Mouse (Mus musculus): ENCODE measurements at regions not wholly inside any gene's neighbourhood (a gene's known extent, or its start where the extent isn't known, plus 50 kb on each side); places are given as distances from the start of the nearest gene placed in this dataset.
A peak's percentile ranks its signal among the peaks of the same experiment; 100 is the strongest.

DNA sequence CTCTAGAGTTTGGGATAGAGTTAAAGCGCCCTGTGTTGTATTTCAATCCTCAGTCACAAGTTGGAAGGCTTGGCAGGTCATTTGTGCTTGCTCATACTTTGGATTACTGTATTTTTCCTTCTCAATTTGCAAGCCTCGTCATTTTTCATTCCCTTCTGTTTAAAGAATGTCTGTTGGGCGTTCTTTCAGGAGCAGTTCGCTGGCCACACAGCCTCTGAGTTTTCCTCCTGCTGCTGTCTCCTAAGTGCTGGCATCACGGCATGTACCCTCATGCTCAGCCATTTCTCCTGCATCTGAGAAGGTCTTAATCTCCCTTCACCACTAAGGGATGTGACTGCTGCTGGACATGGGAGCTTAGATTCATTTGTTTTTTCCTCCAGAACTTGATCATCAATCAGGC lies 146.0 kb upstream of the Lpp start:
- Histone ChIP-seq H3K4me1 (replicated peaks) (no peaks in the 10 kb centered on the region), H3K4me2 (replicated peaks) (no peak overlapping the region), H3K9ac (no peak overlapping the region), H3K27ac (no peak overlapping the region), H3K27me3 (replicated peaks) (no peaks in the 10 kb centered on the region), H3K36me3 (no peaks in the 10 kb centered on the region), H3K4me3 (replicated peaks) (no peak overlapping the region), H3K9me3 (no peaks in the 10 kb centered on the region)
- no peak for ATAC-seq
- WGBS, result 51% methylated on average over 5 of the region's 5 CpGs

GRCm38 (mm10) chr16:24238075-24238555 lies 155.2 kb upstream of the Lpp start:
- no peak overlapping the region for H3K9ac ChIP-seq
- no peak overlapping the region for H3K4me3 ChIP-seq (replicated peaks)
- peak; percentile 28 for ATAC-seq
- no peaks in the 10 kb centered on the region for H3K27me3 ChIP-seq (replicated peaks)
- H3K36me3 ChIP-seq, result no peaks in the 10 kb centered on the region
- H3K4me2 ChIP-seq (replicated peaks), result no peak overlapping the region
- no peaks in the 10 kb centered on the region for H3K9me3 ChIP-seq
- H3K27ac ChIP-seq, result no peak overlapping the region
- no peaks in the 10 kb centered on the region for H3K4me1 ChIP-seq (replicated peaks)
- WGBS, result 64% methylated on average over 3 of the region's 3 CpGs

DNA sequence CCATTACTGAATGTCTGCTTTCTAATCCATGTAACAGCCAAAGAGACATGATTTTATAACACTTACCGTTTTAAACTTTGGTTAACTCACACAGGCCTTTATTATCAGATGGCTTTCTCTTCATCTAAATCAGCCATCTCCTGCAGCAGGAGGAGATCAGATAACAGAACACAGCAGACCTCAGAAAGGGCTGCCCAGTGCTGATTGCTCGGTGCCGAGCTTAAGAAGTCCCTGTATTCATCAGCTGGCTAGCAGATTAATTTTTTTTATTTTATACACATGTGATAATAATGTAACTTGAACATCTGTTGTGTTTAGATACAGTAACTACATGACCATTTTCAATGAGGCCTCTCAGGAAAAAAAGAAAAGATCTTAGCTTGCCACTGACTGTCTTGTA lies 155.9 kb upstream of the Lpp start:
- Histone ChIP-seq H3K4me1 (replicated peaks) (no peaks in the 10 kb centered on the region), H3K4me3 (replicated peaks) (no peak overlapping the region), H3K9me3 (no peaks in the 10 kb centered on the region), H3K27me3 (replicated peaks) (no peaks in the 10 kb centered on the region), H3K9ac (no peak overlapping the region), H3K36me3 (no peaks in the 10 kb centered on the region), H3K4me2 (replicated peaks) (no peak overlapping the region), H3K27ac (no peak overlapping the region)
- no peak for ATAC-seq
- 75% methylated on average over 3 of the region's 3 CpGs for WGBS

DNA sequence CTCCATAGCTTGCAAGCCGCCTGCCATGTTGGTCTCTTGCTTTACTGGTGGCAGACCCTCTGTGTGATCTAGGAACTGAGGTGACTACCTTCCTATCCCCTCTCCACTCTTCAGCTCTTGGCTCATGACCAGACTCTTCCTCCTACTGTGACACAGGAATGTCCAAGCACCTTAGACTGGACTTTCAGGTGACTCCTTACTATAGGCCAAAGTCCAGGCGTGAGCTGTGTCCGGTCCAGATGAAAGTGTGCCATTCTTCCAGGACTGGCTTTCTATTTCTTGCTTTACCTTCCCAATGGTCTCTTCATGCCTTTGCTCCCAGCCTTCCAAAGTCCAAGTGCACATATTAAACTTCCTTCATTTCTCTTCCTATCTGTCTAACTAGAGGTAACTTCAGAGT lies 156.3 kb upstream of the Lpp start:
- no peaks in the 10 kb centered on the region for H3K4me1 ChIP-seq (replicated peaks)
- H3K36me3 ChIP-seq, result no peaks in the 10 kb centered on the region
- no peak overlapping the region for H3K27ac ChIP-seq
- H3K27me3 ChIP-seq (replicated peaks), result no peaks in the 10 kb centered on the region
- H3K4me2 ChIP-seq (replicated peaks), result no peak overlapping the region
- no peaks in the 10 kb centered on the region for H3K9me3 ChIP-seq
- WGBS, result 84% methylated on average over 3 of the region's 3 CpGs
- ATAC-seq, result peak; percentile 25; the same call in 1 of the 2 replicates
- H3K9ac ChIP-seq, result no peak overlapping the region
- no peak overlapping the region for H3K4me3 ChIP-seq (replicated peaks)

DNA sequence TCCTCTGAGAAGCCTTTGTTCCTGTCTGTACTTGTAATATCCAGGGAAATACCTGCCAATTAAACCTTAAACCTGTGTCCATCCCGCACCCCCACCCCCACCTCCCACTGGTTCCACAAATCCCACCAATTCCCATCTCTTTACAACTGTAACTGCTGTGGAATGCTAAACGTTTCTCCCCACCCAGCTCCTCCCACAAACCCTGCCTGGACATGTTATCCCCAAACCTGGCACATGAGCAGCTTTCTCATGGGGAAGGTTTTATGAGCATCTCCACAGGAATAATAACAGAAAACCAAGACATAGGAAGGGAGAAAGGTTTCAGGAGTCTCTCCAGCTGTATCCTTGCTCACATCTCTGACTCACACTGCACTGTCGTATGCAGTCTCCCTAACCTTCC lies 156.8 kb upstream of the Lpp start:
- 63% methylated on average over 3 of the region's 3 CpGs for WGBS
- 0 out of 2 replicates have a peak, but pooled peaks have one; percentile 6 for ATAC-seq

DNA sequence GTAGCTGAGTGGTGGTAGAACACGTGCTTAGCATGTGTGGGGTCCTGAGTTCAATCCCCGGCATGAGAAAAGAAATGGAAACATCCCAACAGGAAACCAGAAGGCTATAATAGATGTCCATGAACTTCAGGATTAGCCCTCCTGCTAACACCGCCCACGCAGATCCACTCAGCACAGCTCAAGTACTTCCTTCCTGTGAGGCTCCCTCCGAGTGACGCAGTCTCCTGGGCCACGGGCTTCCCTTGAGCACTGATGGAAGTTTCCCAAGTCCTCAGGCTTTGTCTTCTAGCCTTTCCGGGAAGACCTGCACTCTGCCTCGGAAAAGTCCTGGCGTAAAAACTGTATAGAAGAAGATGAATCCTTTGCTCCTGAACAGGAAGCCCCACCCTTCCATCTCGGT lies 158.5 kb upstream of the Lpp start:
- Histone ChIP-seq H3K27me3 (replicated peaks) (no peaks in the 10 kb centered on the region), H3K27ac (no peak overlapping the region), H3K9ac (no peak overlapping the region), H3K4me3 (replicated peaks) (no peak overlapping the region), H3K9me3 (no peaks in the 10 kb centered on the region), H3K4me2 (replicated peaks) (no peak overlapping the region), H3K36me3 (no peaks in the 10 kb centered on the region), H3K4me1 (replicated peaks) (no peaks in the 10 kb centered on the region)
- ATAC-seq, result no peak
- 64% methylated on average over 11 of the region's 11 CpGs for WGBS

More for the DNA sequence above, 156.8 kb upstream of the Lpp start:
- Histone ChIP-seq H3K27ac (no peak overlapping the region), H3K9me3 (no peaks in the 10 kb centered on the region), H3K4me2 (replicated peaks) (no peak overlapping the region), H3K4me3 (replicated peaks) (no peak overlapping the region), H3K4me1 (replicated peaks) (no peaks in the 10 kb centered on the region), H3K27me3 (replicated peaks) (no peaks in the 10 kb centered on the region), H3K36me3 (no peaks in the 10 kb centered on the region), H3K9ac (no peak overlapping the region)

GRCm38 (mm10) chr16:24232001-24232530 lies 161.2 kb upstream of the Lpp start:
- WGBS, result 84% methylated on average over 6 of the region's 6 CpGs
- no peak overlapping the region for H3K9ac ChIP-seq
- no peaks in the 10 kb centered on the region for H3K36me3 ChIP-seq
- ATAC-seq, result no peak
- H3K27ac ChIP-seq, result no peak overlapping the region
- H3K4me3 ChIP-seq (replicated peaks), result no peak overlapping the region
- no peaks in the 10 kb centered on the region for H3K4me1 ChIP-seq (replicated peaks)
- no peak overlapping the region for H3K4me2 ChIP-seq (replicated peaks)
- no peaks in the 10 kb centered on the region for H3K9me3 ChIP-seq
- no peaks in the 10 kb centered on the region for H3K27me3 ChIP-seq (replicated peaks)

DNA sequence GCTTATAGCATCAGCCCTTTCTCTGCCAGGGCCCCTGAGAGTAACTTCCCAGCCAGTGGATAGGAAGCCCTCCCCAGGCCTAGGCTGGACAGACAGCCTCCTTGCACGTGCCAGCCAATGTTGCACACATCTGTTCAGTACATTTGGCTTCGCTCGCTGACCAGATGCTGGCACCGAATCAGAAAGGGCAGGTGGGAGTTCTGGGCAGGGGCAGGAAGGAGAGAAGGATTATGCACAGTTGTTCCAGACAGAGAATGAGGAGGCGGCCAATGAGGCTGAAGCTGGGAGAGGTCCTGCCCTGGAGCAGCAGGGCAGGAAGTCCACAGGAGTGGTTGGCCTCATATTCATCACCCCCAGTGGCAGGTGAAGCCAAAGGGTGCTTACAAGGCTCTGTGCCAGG lies 161.8 kb upstream of the Lpp start:
- Histone ChIP-seq H3K36me3 (no peaks in the 10 kb centered on the region), H3K4me3 (replicated peaks) (no peak overlapping the region), H3K27me3 (replicated peaks) (no peaks in the 10 kb centered on the region), H3K4me1 (replicated peaks) (no peaks in the 10 kb centered on the region), H3K9ac (no peak overlapping the region), H3K9me3 (no peaks in the 10 kb centered on the region), H3K4me2 (replicated peaks) (no peak overlapping the region), H3K27ac (no peak overlapping the region)
- 75% methylated on average over 5 of the region's 5 CpGs for WGBS
- no peak for ATAC-seq

GRCm38 (mm10) chr16:24229002-24229607 lies 164.2 kb upstream of the Lpp start:
- Histone ChIP-seq H3K9ac (no peak overlapping the region), H3K36me3 (no peaks in the 10 kb centered on the region), H3K27me3 (replicated peaks) (no peaks in the 10 kb centered on the region), H3K4me3 (replicated peaks) (no peak overlapping the region), H3K27ac (no peak overlapping the region), H3K4me1 (replicated peaks) (no peaks in the 10 kb centered on the region), H3K4me2 (replicated peaks) (no peak overlapping the region), H3K9me3 (no peaks in the 10 kb centered on the region)
- ATAC-seq, result peak; percentile 75
- 58% methylated on average over 7 of the region's 7 CpGs for WGBS

DNA sequence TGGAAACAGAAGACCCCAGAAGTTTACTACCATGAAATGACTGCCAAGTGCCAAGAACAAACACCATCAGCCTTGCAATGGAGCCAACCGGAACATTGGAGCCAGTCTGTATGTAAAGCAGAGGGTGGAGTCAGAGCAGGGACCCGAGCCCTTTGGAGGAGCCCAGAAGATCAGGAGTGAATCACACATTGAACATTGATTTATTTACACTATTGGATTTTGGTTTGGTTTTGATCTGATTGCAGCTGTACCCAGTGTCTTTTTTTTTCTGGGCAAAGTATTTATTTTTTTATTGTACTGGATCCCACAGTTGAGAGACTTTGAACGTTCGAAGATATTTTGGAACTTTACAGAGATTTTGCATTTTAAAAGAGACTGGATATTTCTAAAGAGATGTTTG lies 167.4 kb upstream of the Lpp start:
- Histone ChIP-seq H3K4me1 (replicated peaks) (no peaks in the 10 kb centered on the region), H3K36me3 (no peaks in the 10 kb centered on the region), H3K9ac (no peak overlapping the region), H3K27me3 (replicated peaks) (no peaks in the 10 kb centered on the region), H3K27ac (no peak overlapping the region), H3K4me3 (replicated peaks) (no peak overlapping the region), H3K9me3 (no peaks in the 10 kb centered on the region), H3K4me2 (replicated peaks) (no peak overlapping the region)
- ATAC-seq, result no peak
- WGBS, result 77% methylated on average over 4 of the region's 4 CpGs

DNA sequence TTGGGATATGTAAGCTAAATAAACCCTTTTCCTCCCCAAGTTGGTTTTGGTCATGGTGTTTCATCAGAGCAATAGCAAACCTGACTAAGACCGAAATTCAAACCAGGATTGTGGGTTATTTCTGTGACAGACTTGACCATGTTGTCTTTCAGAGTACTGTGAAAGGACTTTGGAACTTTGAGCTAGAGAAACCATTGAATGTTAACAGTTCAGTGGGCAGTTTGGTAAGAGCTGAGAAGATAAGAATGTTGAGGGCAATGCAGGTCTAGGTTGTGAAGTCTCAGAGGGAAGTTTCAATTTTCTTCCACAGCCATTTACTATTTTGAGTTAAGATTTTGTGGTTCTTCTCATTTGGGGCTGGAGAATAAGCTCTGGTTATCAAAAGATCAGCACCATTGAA lies 168.2 kb upstream of the Lpp start:
- no peaks in the 10 kb centered on the region for H3K36me3 ChIP-seq
- H3K27ac ChIP-seq, result no peak overlapping the region
- no peak overlapping the region for H3K9ac ChIP-seq
- no peak overlapping the region for H3K4me3 ChIP-seq (replicated peaks)
- ATAC-seq, result no peak
- no peaks in the 10 kb centered on the region for H3K27me3 ChIP-seq (replicated peaks)
- no peaks in the 10 kb centered on the region for H3K4me1 ChIP-seq (replicated peaks)
- 96% methylated on average over 1 of the region's 1 CpGs for WGBS
- H3K4me2 ChIP-seq (replicated peaks), result no peak overlapping the region
- H3K9me3 ChIP-seq, result no peaks in the 10 kb centered on the region

DNA sequence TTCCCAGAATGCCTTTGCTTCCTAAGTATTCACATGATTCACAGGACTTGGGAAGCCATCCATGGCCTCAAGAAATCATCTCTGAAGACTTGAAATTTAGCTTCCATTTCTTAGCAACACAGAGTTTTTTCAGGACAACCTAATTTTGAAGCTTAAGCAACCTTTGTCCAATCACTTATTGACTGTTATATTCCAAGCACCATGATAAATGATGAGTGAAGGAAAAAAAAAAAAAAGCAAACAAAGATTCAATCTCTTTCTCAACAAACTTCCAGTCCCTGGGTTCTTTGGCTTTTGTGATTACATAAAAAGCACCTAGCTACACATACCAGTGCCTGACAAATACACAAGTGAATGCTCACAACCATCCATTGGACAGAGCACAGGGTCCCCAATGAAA lies 169.4 kb upstream of the Lpp start:
- ATAC-seq, result no peak
- no peak overlapping the region for H3K27ac ChIP-seq
- no peak overlapping the region for H3K4me2 ChIP-seq (replicated peaks)
- H3K36me3 ChIP-seq, result no peaks in the 10 kb centered on the region
- no peaks in the 10 kb centered on the region for H3K4me1 ChIP-seq (replicated peaks)
- no peak overlapping the region for H3K4me3 ChIP-seq (replicated peaks)
- H3K27me3 ChIP-seq (replicated peaks), result no peaks in the 10 kb centered on the region
- H3K9me3 ChIP-seq, result no peaks in the 10 kb centered on the region
- H3K9ac ChIP-seq, result no peak overlapping the region

DNA sequence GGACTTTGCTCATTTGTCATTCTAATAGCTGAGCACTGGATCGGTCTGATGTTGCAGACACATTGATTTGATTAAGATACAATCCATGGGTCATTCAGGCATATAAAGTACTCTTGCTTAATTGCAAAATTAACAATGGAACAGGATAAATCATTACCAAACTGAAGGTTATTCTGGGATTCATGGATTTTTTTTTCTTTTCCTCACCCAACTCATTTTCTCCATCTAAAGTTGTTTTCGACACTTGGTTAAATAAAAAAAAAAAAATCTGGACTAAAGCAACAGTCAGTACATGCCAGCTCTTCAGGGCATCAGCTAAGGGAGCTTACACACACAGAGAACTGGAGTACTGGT lies 169.8 kb upstream of the Lpp start:
- no peak overlapping the region for H3K4me2 ChIP-seq (replicated peaks)
- 76% methylated on average over 2 of the region's 2 CpGs for WGBS

More for the DNA sequence above, 169.8 kb upstream of the Lpp start:
- H3K9ac ChIP-seq, result no peak overlapping the region
- peaks cover 2% of the 10 kb centered on the region for H3K4me1 ChIP-seq (replicated peaks)
- H3K27me3 ChIP-seq (replicated peaks), result no peaks in the 10 kb centered on the region
- no peaks in the 10 kb centered on the region for H3K9me3 ChIP-seq
- no peak overlapping the region for H3K4me3 ChIP-seq (replicated peaks)
- no peak overlapping the region for H3K27ac ChIP-seq
- ATAC-seq, result no peak
- no peaks in the 10 kb centered on the region for H3K36me3 ChIP-seq
